Mouse (Mus musculus): Measurements from ENCODE around the gene Rnf215. TPM values are rescaled to one million over a fixed set of nuclear protein-coding genes. Genes with fewer than 3 reads are reported as not detected.
"Not testable (repeated sequence)": the region's sequence is repeated elsewhere in the genome, so short reads cannot be mapped to it uniquely, and the experiment has no call there.

Rnf215 gene
- polyA plus RNA-seq, 1 experiment from 2014 or later: 37.0 TPM

GRCm38 (mm10) chr11:4098816-4099215 lies 36.2 kb upstream of the Rnf215 start:
- ATAC-seq (ENCODE audit: low FRiP score): no peak
- Histone ChIP-seq H3K27ac (no peak overlapping the region), H3K27me3 (no peaks in the 10 kb centered on the region), H3K9ac (no peak overlapping the region), H3K4me2 (no peak overlapping the region), H3K4me1 (peaks cover 32% of the 10 kb centered on the region), H3K4me3 (replicated peaks) (no peak overlapping the region), H3K9me3 (no peaks in the 10 kb centered on the region), H3K36me3 (replicated peaks) (no peaks in the 10 kb centered on the region)
- 72% methylated on average over 7 of the region's 7 CpGs for WGBS

- no peak for ATAC-seq (ENCODE audit: low FRiP score)
- Histone ChIP-seq H3K9me3 (no peaks in the 10 kb centered on the region), H3K27me3 (no peaks in the 10 kb centered on the region), H3K27ac (no peak overlapping the region), H3K9ac (no peak overlapping the region), H3K4me1 (peaks cover 26% of the 10 kb centered on the region), H3K4me3 (replicated peaks) (no peak overlapping the region), H3K4me2 (no peak overlapping the region), H3K36me3 (replicated peaks) (no peaks in the 10 kb centered on the region)
- 76% methylated on average over 3 of the region's 3 CpGs for WGBS
Observed at GRCm38 (mm10) chr11:4099447-4099846, 35.6 kb upstream of the Rnf215 start.

GRCm38 (mm10) chr11:4101851-4102250 lies 33.2 kb upstream of the Rnf215 start:
- Histone ChIP-seq H3K4me3 (replicated peaks) (no peak overlapping the region), H3K27me3 (no peaks in the 10 kb centered on the region), H3K4me2 (no peak overlapping the region), H3K4me1 (peaks cover 8% of the 10 kb centered on the region), H3K36me3 (replicated peaks) (no peaks in the 10 kb centered on the region), H3K9me3 (no peaks in the 10 kb centered on the region), H3K9ac (no peak overlapping the region), H3K27ac (no peak overlapping the region)
- ATAC-seq (ENCODE audit: low FRiP score): no peak
- WGBS: 96% methylated on average over 5 of the region's 5 CpGs

- Histone ChIP-seq H3K36me3 (replicated peaks) (no peaks in the 10 kb centered on the region), H3K4me3 (replicated peaks) (no peak overlapping the region), H3K27me3 (no peaks in the 10 kb centered on the region), H3K4me1 (no peaks in the 10 kb centered on the region), H3K9ac (no peak overlapping the region; the same call in 1 of the 2 replicates), H3K4me2 (no peak overlapping the region), H3K27ac (no peak overlapping the region), H3K9me3 (no peaks in the 10 kb centered on the region)
- 84% methylated on average over 14 of the region's 14 CpGs for whole genome bisulfite sequencing
- ATAC-seq (ENCODE audit: low FRiP score): no peak
Observed at GRCm38 (mm10) chr11:4103522-4103921, 31.5 kb upstream of the Rnf215 start.

GRCm38 (mm10) chr11:4104989-4105388 lies 30.0 kb upstream of the Rnf215 start:
- Histone ChIP-seq H3K4me1 (no peaks in the 10 kb centered on the region), H3K9me3 (no peaks in the 10 kb centered on the region), H3K4me2 (no peak overlapping the region), H3K9ac (no peak overlapping the region), H3K36me3 (replicated peaks) (no peaks in the 10 kb centered on the region), H3K27ac (no peak overlapping the region), H3K4me3 (replicated peaks) (no peak overlapping the region), H3K27me3 (no peaks in the 10 kb centered on the region)
- WGBS: 85% methylated on average over 5 of the region's 5 CpGs
- no peak for ATAC-seq (ENCODE audit: low FRiP score)

GRCm38 (mm10) chr11:4105444-4105843 lies 29.6 kb upstream of the Rnf215 start:
- no peaks in the 10 kb centered on the region for H3K36me3 ChIP-seq (replicated peaks)
- 82% methylated on average over 6 of the region's 6 CpGs for WGBS
- H3K4me1 ChIP-seq: no peaks in the 10 kb centered on the region
- no peak overlapping the region for H3K27ac ChIP-seq
- ATAC-seq (ENCODE audit: low FRiP score): no peak
- no peak overlapping the region for H3K9ac ChIP-seq
- H3K27me3 ChIP-seq: no peaks in the 10 kb centered on the region
- no peak overlapping the region for H3K4me3 ChIP-seq (replicated peaks)
- no peaks in the 10 kb centered on the region for H3K9me3 ChIP-seq
- H3K4me2 ChIP-seq: no peak overlapping the region

- not testable (repeated sequence) for H3K4me2 ChIP-seq; ATAC-seq (ENCODE audit: low FRiP score); H3K36me3 ChIP-seq (replicated peaks); H3K9me3 ChIP-seq; H3K9ac ChIP-seq; H3K4me1 ChIP-seq; H3K4me3 ChIP-seq (replicated peaks); H3K27me3 ChIP-seq; H3K27ac ChIP-seq
- WGBS: 95% methylated on average over 6 of the region's 6 CpGs
Observed at GRCm38 (mm10) chr11:4107901-4108300, 27.1 kb upstream of the Rnf215 start.

- H3K4me1 ChIP-seq: no peaks in the 10 kb centered on the region
- no peaks in the 10 kb centered on the region for H3K9me3 ChIP-seq
- ATAC-seq (ENCODE audit: low FRiP score): no peak
- no peak overlapping the region for H3K27ac ChIP-seq
- no peak overlapping the region for H3K9ac ChIP-seq
- no peak overlapping the region for H3K4me3 ChIP-seq (replicated peaks)
- WGBS: 87% methylated on average over 7 of the region's 7 CpGs
- H3K36me3 ChIP-seq (replicated peaks): no peaks in the 10 kb centered on the region
- no peaks in the 10 kb centered on the region for H3K27me3 ChIP-seq
- H3K4me2 ChIP-seq: no peak overlapping the region
Observed at GRCm38 (mm10) chr11:4108691-4109090, 26.3 kb upstream of the Rnf215 start.

GRCm38 (mm10) chr11:4112033-4112432 lies 23.0 kb upstream of the Rnf215 start:
- no peak overlapping the region for H3K9ac ChIP-seq
- 0 out of 2 replicates have a peak, but pooled peaks cover 6% of the 10 kb centered on the region for H3K4me1 ChIP-seq
- H3K9me3 ChIP-seq: no peaks in the 10 kb centered on the region
- H3K4me2 ChIP-seq: no peak overlapping the region
- no peak overlapping the region for H3K27ac ChIP-seq
- 87% methylated on average over 4 of the region's 4 CpGs for WGBS
- ATAC-seq (ENCODE audit: low FRiP score): no peak
- H3K4me3 ChIP-seq (replicated peaks): no peak overlapping the region
- H3K36me3 ChIP-seq (replicated peaks): no peaks in the 10 kb centered on the region
- H3K27me3 ChIP-seq: peaks cover 4% of the 10 kb centered on the region; the same call in 1 of the 2 replicates

GRCm38 (mm10) chr11:4112861-4113260 lies 22.1 kb upstream of the Rnf215 start:
- Histone ChIP-seq H3K27ac (no peak overlapping the region), H3K9ac (no peak overlapping the region), H3K4me1 (peaks cover 11% of the 10 kb centered on the region), H3K4me3 (replicated peaks) (no peak overlapping the region), H3K4me2 (no peak overlapping the region), H3K36me3 (replicated peaks) (no peaks in the 10 kb centered on the region), H3K27me3 (peaks cover 11% of the 10 kb centered on the region), H3K9me3 (no peaks in the 10 kb centered on the region)
- WGBS: 86% methylated on average over 6 of the region's 6 CpGs
- ATAC-seq (ENCODE audit: low FRiP score): no peak

GRCm38 (mm10) chr11:4113496-4113895 lies 21.5 kb upstream of the Rnf215 start:
- ATAC-seq (ENCODE audit: low FRiP score): no peak
- 84% methylated on average over 4 of the region's 4 CpGs for WGBS
- Histone ChIP-seq H3K27ac (no peak overlapping the region), H3K9ac (no peak overlapping the region), H3K4me2 (no peak overlapping the region), H3K36me3 (replicated peaks) (no peaks in the 10 kb centered on the region), H3K4me3 (replicated peaks) (no peak overlapping the region), H3K4me1 (peaks cover 15% of the 10 kb centered on the region), H3K27me3 (peaks cover 14% of the 10 kb centered on the region), H3K9me3 (no peaks in the 10 kb centered on the region)

- ATAC-seq (ENCODE audit: low FRiP score): no peak
- H3K4me1 ChIP-seq: peaks cover 19% of the 10 kb centered on the region
- H3K27me3 ChIP-seq: peaks cover 16% of the 10 kb centered on the region
- 85% methylated on average over 6 of the region's 6 CpGs for WGBS
- no peak overlapping the region for H3K4me2 ChIP-seq
- no peak overlapping the region for H3K27ac ChIP-seq
- H3K9ac ChIP-seq: no peak overlapping the region
- no peak overlapping the region for H3K4me3 ChIP-seq (replicated peaks)
- no peaks in the 10 kb centered on the region for H3K36me3 ChIP-seq (replicated peaks)
- no peaks in the 10 kb centered on the region for H3K9me3 ChIP-seq
Observed at GRCm38 (mm10) chr11:4113970-4114369, 21.0 kb upstream of the Rnf215 start.

- WGBS: 74% methylated on average over 6 of the region's 6 CpGs
- ATAC-seq (ENCODE audit: low FRiP score); H3K4me2 ChIP-seq; H3K9ac ChIP-seq; H3K9me3 ChIP-seq; H3K27ac ChIP-seq; H3K4me3 ChIP-seq (replicated peaks); H3K36me3 ChIP-seq (replicated peaks): not testable (repeated sequence)
- Histone ChIP-seq H3K4me1 (peaks cover 19% of the 10 kb centered on the region), H3K27me3 (peaks cover 22% of the 10 kb centered on the region)
Observed at GRCm38 (mm10) chr11:4114541-4114940, 20.5 kb upstream of the Rnf215 start.

All from forebrain, embryonic 12.5 days (tissue).